7 mouse cellular contexts compared by ENCODE assay signal in the genomic region with DNA sequence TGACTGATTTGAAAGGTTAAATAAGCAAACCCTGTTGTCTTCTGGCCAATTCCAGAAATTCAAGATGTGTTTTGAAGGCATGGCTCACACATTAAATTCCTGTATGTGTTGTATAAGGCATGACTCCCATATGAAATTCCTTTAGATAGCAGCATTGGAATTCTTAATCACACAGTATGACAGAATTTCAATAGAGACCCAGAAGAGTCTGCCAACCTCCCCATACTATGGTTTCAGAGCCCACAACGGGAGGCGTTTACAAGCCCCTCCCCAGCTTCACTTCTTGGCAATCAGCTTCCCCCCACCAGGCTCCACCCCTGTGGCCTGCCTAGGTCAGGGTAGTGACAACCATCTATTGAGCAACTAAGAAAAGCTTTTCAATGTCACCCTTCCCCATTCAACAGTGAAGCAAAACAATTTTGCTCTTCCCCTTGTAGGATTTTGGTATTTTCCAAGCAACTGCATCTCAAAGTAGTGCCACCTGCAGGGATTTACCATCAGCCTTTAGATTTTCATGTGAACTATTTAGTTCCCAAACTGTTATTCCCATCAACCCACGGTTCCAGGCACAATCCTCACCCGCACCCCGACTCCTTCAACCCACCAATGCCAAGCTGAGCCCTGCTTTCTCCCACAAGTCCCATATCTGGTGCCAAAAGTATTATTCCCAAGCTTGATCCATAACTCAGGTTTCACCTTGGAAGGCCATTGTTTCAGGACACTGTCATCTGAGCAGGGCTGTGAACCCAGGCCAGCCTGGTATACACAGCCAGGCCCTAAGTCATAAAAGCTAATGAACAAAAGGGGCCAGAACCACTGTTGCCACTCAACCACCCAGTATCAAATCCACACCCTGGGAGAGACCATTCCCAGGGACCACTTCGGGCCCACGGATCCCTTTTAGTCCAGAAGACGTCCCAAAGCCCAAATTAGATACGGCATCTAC. TPM values are rescaled to one million over a fixed set of nuclear protein-coding genes. Genes with fewer than 3 reads are reported as not detected.
A peak's percentile ranks its signal among the peaks of the same experiment; 100 is the strongest.
DNase-seq lines count a peak whose midpoint lies in the region; ATAC-seq and TF ChIP-seq lines count a peak whose summit lies in the region.

No protein-coding gene starts in this region.

- no peak for ATAC-seq in forebrain, embryonic 15.5 days (replicated peaks)
- ATAC-seq in midbrain, embryonic 12.5 days (ENCODE audit: low FRiP score, low read depth), result no peak

- H3K4me1 ChIP-seq in E14TG2a.4 (replicated peaks; ENCODE audit: low read depth, low read length), result peaks cover 87% of the 10 kb centered on the region
- H3K4me1 ChIP-seq in forebrain, embryonic 15.5 days, result peaks cover 56% of the 10 kb centered on the region
- H3K4me1 ChIP-seq in midbrain, embryonic 12.5 days, result peaks cover 67% of the 10 kb centered on the region

- peaks cover 20% of the 10 kb centered on the region; the same call in 1 of the 2 replicates for H3K36me3 ChIP-seq in E14TG2a.4 (ENCODE audit: insufficient read depth, low read length)
- H3K36me3 ChIP-seq in forebrain, embryonic 15.5 days, result no peaks in the 10 kb centered on the region
- H3K36me3 ChIP-seq in midbrain, embryonic 12.5 days, result no peaks in the 10 kb centered on the region

- TF ChIP-seq CTCF in E14TG2a.4 (conservative IDR thresholded peaks at IDR 0.05; ENCODE audit: low read length), result no peak

- H3K4me3 ChIP-seq in E14TG2a.4 (replicated peaks; ENCODE audit: low read length), result peak overlapping the region; percentile 87
- H3K4me3 ChIP-seq in forebrain, embryonic 15.5 days, result no peak overlapping the region
- H3K4me3 ChIP-seq in midbrain, embryonic 12.5 days, result no peak overlapping the region

- peak; percentile 72 for DNase-seq in T-cell, adult 2 months (ENCODE audit: low spot score)
- DNase-seq in kidney, adult 9 months, result peak; percentile 62
- no peak for DNase-seq in frontal cortex, postnatal 14 days (ENCODE audit: low spot score in 2 of 2)
- no peak for DNase-seq in cerebellum, adult 8-10 months

- H3K9ac ChIP-seq in forebrain, embryonic 15.5 days (replicated peaks), result no peak overlapping the region
- H3K9ac ChIP-seq in midbrain, embryonic 12.5 days (replicated peaks), result no peak overlapping the region

- H3K27me3 ChIP-seq in E14TG2a.4 (ENCODE audit: insufficient read depth, low read length), result no peaks in the 10 kb centered on the region
- H3K27me3 ChIP-seq in forebrain, embryonic 15.5 days, result no peaks in the 10 kb centered on the region
- peaks cover 5% of the 10 kb centered on the region; the same call in 1 of the 2 replicates for H3K27me3 ChIP-seq in midbrain, embryonic 12.5 days

- WGBS in forebrain, embryonic 15.5 days, result 61% methylated on average over 9 of the region's 9 CpGs
- 67% methylated on average over 9 of the region's 9 CpGs for WGBS in midbrain, embryonic 12.5 days

- H3K27ac ChIP-seq in forebrain, embryonic 15.5 days (replicated peaks), result peak overlapping the region; percentile 39
- H3K27ac ChIP-seq in midbrain, embryonic 12.5 days (replicated peaks), result peak overlapping the region; percentile 49

- H3K9me3 ChIP-seq in E14TG2a.4 (ENCODE audit: low read length), result no peaks in the 10 kb centered on the region
- no peaks in the 10 kb centered on the region for H3K9me3 ChIP-seq in forebrain, embryonic 15.5 days
- no peaks in the 10 kb centered on the region for H3K9me3 ChIP-seq in midbrain, embryonic 12.5 days

- no peak overlapping the region for H3K4me2 ChIP-seq in forebrain, embryonic 15.5 days (replicated peaks)
- H3K4me2 ChIP-seq in midbrain, embryonic 12.5 days (replicated peaks), result no peak overlapping the region

RNA-seq across cellular contexts. Expression of a gene that starts 32.0 kb away (rescaled TPM):
- polyA plus RNA-seq in forebrain, embryonic 15.5 days (2015; fragmentation: Nextera tagmentation; extraction: Ambion mirVana), result 19.5 and 23.3 TPM in 2 replicates
- 22.3 and 24.8 TPM in 2 replicates for polyA plus RNA-seq in midbrain, embryonic 12.5 days (2016; fragmentation: Nextera tagmentation; extraction: Ambion mirVana)

RNA-seq across cellular contexts. Expression of a gene that starts 34.5 kb away (rescaled TPM):
- polyA plus RNA-seq in forebrain, embryonic 15.5 days (2015; fragmentation: Nextera tagmentation; extraction: Ambion mirVana), result 1.2 and 1.7 TPM in 2 replicates
- polyA plus RNA-seq in midbrain, embryonic 12.5 days (2016; fragmentation: Nextera tagmentation; extraction: Ambion mirVana), result 1.9 and 3.4 TPM in 2 replicates

RNA-seq across cellular contexts. Expression of a gene that starts 50.9 kb away (rescaled TPM):
- polyA plus RNA-seq in forebrain, embryonic 15.5 days (2015; fragmentation: Nextera tagmentation; extraction: Ambion mirVana), result 12.9 and 14.3 TPM in 2 replicates
- 11.1 and 11.4 TPM in 2 replicates for polyA plus RNA-seq in midbrain, embryonic 12.5 days (2016; fragmentation: Nextera tagmentation; extraction: Ambion mirVana)

Comparison
In these comparisons a context has a peak if more than half of its experiments do, and no peak if none do; other contexts are left out.
1. DNase-seq: peak in T-cell, adult 2 months (single experiment) and kidney, adult 9 months (single experiment); none in frontal cortex, postnatal 14 days (0 of 2) and cerebellum, adult 8-10 months (single experiment).